Mouse (Mus musculus): ENCODE measurements around the gene Borcs8. TPM values are rescaled to one million over a fixed set of nuclear protein-coding genes. Genes with fewer than 3 reads are reported as not detected.

Borcs8 gene
- 99.4 and 109 TPM in 2 replicates for polyA plus RNA-seq (2012; rRNA removed)

DNA sequence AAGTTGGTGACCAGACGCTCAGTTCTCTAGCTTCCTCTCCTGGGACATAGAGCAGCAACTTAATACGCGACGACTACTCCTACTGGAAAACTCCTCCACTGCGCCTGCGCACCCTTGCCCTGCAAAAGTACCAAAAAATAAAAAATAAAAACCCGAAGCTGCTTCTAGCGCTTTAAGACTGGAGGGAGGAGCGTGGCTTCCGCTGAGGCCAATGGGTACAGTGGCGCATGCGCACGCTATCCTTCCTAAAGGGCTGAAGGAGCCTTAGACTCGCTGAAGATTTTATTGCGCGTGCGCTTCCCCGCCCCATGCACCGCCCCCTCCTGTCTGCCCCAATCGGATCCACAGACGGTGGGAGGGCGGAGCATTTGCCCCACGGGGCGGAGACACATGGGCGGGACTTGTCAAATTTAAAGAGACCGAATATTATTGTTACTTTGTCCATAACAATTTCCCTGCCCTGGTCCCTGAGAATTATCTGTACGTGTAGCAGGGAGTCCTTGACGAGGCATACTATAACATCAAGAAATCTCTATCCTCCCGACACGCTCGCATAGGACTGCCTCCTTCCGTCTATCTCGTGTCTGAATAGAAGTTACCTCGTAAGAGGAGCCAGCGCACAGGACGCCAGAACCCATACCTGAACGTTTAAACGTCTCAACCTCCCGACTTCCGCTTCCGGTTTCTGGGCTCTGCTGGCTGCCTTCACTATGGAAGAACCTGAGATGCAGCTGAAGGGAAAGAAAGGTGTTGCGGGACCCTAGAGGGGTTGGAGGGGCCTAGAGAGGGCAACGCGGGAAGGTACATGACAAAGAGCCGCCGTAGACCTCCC, at the start of gene Borcs8, which contains the start of the genes Rfxank and Mef2b:
TSS of gene Borcs8 (plus strand) at position 474 of the 832 bp plus-strand sequence.
TSS of gene Rfxank (minus strand) at position 129 of the 832 bp plus-strand sequence.
TSS of gene Mef2b (plus strand) at position 686 of the 832 bp plus-strand sequence.

DNA sequence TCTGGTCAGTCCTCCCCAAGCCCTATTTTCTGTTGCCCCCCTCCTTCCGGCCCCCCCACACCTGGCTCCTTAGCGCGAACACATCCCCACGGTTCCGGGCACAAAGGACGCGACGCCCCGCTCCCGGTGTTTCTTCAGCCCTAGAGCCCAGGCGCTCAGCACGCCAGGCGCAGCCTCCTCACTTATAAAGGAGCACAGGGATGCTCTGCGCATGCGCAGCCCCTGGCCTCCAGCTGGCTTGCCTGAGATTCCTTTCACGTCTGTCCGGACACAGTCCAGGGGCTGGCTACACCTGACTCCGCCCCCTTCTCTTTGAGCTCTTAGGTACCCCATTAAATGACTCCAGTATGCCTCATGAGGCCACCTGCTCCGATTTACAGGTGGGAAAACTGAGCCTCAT, 18.6 kb upstream of the Borcs8 start, which contains the start of gene Ncan:
TSS of gene Ncan (minus strand) at position 207 of the 400 bp plus-strand sequence.

DNA sequence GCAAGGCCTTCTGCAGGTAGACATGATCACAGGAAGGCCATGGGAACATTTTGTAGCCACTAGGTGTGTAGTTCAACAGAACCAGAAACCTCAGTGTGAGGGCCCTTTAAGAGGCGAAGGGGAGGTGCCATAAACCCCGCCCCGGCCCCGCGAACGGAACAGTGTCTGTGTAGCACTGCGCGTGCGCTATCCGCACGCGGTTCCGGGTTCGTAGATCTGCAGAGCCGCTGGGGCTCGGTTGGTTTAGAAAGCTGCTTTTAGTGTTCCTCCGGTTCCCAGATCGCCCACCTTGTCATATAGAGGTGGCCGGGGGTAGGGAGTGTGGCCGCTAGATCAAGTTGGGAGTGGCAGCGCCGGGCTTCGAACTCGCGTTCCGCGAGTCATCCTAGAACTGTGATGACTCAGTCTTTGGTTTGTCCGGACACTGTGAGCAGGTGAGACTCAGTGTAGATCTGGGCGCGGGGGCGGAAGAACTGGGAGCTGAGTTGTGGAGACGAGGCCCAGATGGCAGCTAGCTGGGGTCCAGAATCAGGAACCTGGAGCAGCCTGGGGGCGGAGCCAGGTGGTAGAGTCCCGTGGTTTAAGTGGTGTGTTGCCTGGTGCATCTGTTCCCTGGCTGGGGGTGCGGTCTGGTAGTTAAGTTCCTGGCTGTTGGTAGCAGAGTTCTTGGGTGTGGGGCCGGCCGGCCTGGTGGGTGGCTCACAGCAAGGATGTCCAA, 8.0 kb upstream of the Borcs8 start, which contains the start of gene Nr2c2ap:
TSS of gene Nr2c2ap (plus strand) at position 168 of the 718 bp plus-strand sequence.

GRCm38 (mm10) chr8:70172043-70172681, 32.9 kb downstream of the Borcs8 start, which contains the start of gene Tmem161a:
Tmem161a (plus strand) TSS chr8:70172356.

Other genes with a start within 250 kb of the Borcs8 start
- gene Tssk6, start 237.3 kb upstream of the Borcs8 start, polyA plus RNA-seq (2012; rRNA removed): 0.35 and 0.53 TPM in 2 replicates
- gene Ndufa13, start 236.9 kb upstream of the Borcs8 start, polyA plus RNA-seq (2012; rRNA removed): 111 TPM in 2 replicates
- gene Yjefn3, start 236.8 kb upstream of the Borcs8 start, polyA plus RNA-seq (2012; rRNA removed): 9.4 and 9.6 TPM in 2 replicates
- gene Gatad2a, start 143.1 kb upstream of the Borcs8 start, polyA plus RNA-seq (2012; rRNA removed): 37.4 and 38.1 TPM in 2 replicates
- 106 and 108 TPM in 2 replicates for gene Mau2, start 96.8 kb upstream of the Borcs8 start, polyA plus RNA-seq (2012; rRNA removed)
- 34.3 TPM in 2 replicates for gene Sugp1, start 96.7 kb upstream of the Borcs8 start, polyA plus RNA-seq (2012; rRNA removed)
- 7.4 and 8.5 TPM in 2 replicates for gene Tm6sf2, start 66.6 kb upstream of the Borcs8 start, polyA plus RNA-seq (2012; rRNA removed)
- 0.36 and 0.43 TPM in 2 replicates for gene Hapln4, start 56.0 kb upstream of the Borcs8 start, polyA plus RNA-seq (2012; rRNA removed)
- gene Ncan, start 18.6 kb upstream of the Borcs8 start, polyA plus RNA-seq (2012; rRNA removed): 71.2 and 75.0 TPM in 2 replicates
- 22.3 and 23.8 TPM in 2 replicates for gene Nr2c2ap, start 8.2 kb upstream of the Borcs8 start, polyA plus RNA-seq (2012; rRNA removed)
- 21.1 and 22.6 TPM in 2 replicates for gene Rfxank, start 345 bp upstream of the Borcs8 start, polyA plus RNA-seq (2012; rRNA removed)
- 0.38 and 0.41 TPM in 2 replicates for gene Mef2b, start 212 bp downstream of the Borcs8 start, polyA plus RNA-seq (2012; rRNA removed)
- 91.8 and 98.7 TPM in 2 replicates for gene Tmem161a, start 32.9 kb downstream of the Borcs8 start, polyA plus RNA-seq (2012; rRNA removed)
- gene Slc25a42, start 72.8 kb downstream of the Borcs8 start, polyA plus RNA-seq (2012; rRNA removed): 23.3 and 27.3 TPM in 2 replicates
- 144 and 152 TPM in 2 replicates for gene Sugp2, start 94.7 kb downstream of the Borcs8 start, polyA plus RNA-seq (2012; rRNA removed)
- 81.8 and 84.9 TPM in 2 replicates for gene Armc6, start 95.0 kb downstream of the Borcs8 start, polyA plus RNA-seq (2012; rRNA removed)
- gene Homer3, start 143.3 kb downstream of the Borcs8 start, polyA plus RNA-seq (2012; rRNA removed): 74.1 and 85.3 TPM in 2 replicates
- 59.2 and 61.1 TPM in 2 replicates for gene Ddx49, start 163.0 kb downstream of the Borcs8 start, polyA plus RNA-seq (2012; rRNA removed)
- gene Cope, start 163.0 kb downstream of the Borcs8 start, polyA plus RNA-seq (2012; rRNA removed): 281 and 299 TPM in 2 replicates
- 27.7 and 27.9 TPM in 2 replicates for gene Cers1, start 176.3 kb downstream of the Borcs8 start, polyA plus RNA-seq (2012; rRNA removed)
- gene Gdf1, start 190.3 kb downstream of the Borcs8 start, polyA plus RNA-seq (2012; rRNA removed): 13.2 and 14.1 TPM in 2 replicates
- gene Upf1, start 213.8 kb downstream of the Borcs8 start, polyA plus RNA-seq (2012; rRNA removed): 26.8 and 30.5 TPM in 2 replicates
- 0.23 and 14.2 TPM in 2 replicates for gene Comp, start 234.1 kb downstream of the Borcs8 start, polyA plus RNA-seq (2012; rRNA removed)